Mouse (Mus musculus) heart, embryonic 10.5 days (tissue): ENCODE measurements around the gene Vmn1r180. TPM values are rescaled to one million over a fixed set of nuclear protein-coding genes. Genes with fewer than 3 reads are reported as not detected.
"Not testable (repeated sequence)": the region's sequence is repeated elsewhere in the genome, so short reads cannot be mapped to it uniquely, and the experiment has no call there.

Experiments used
- DNase-seq: peaks from one replicate; pipeline ENCODE4 v3.0.0-alpha.2; 2017; ENCODE audit warnings: low spot score
- H3K27ac ChIP-seq: fragments of 300-500 bp; sonication (generic); 2 replicates; pipeline ENCODE4 v1.5.1; 2016; ENCODE audit warnings: mild to moderate bottlenecking
- H3K27me3 ChIP-seq: fragments of 300-500 bp; sonication (generic); 2 replicates; pipeline ENCODE4 v1.6.1; 2016; ENCODE audit warnings: mild to moderate bottlenecking; ENCODE audit not compliant: poor library complexity, insufficient read depth, severe bottlenecking
- H3K36me3 ChIP-seq: fragments of 300-500 bp; sonication (generic); 2 replicates; pipeline ENCODE4 v1.6.1; 2016; ENCODE audit warnings: mild to moderate bottlenecking, moderate library complexity
- H3K4me1 ChIP-seq: fragments of 300-500 bp; sonication (generic); 2 replicates; pipeline ENCODE4 v1.6.1; 2016; ENCODE audit warnings: mild to moderate bottlenecking
- H3K4me3 ChIP-seq: fragments of 300-500 bp; sonication (generic); 2 replicates; pipeline ENCODE4 v1.5.1; 2016; ENCODE audit warnings: mild to moderate bottlenecking, moderate library complexity
- H3K9me3 ChIP-seq: fragments of 300-500 bp; sonication (generic); 2 replicates; pipeline ENCODE4 v1.6.1; 2016; ENCODE audit warnings: mild to moderate bottlenecking, moderate library complexity
- WGBS: fragments of 180-500 bp; shearing (Covaris S2); methylation state at CpG from one replicate; pipeline ENCODE4 v1.1.7; 2016; 5-methylcytosine and 5-hydroxymethylcytosine counted together
- polyA plus RNA-seq: library from polyadenylated mRNA; unstranded; fragments of >200 nt; fragmentation: Nextera tagmentation; extraction: Ambion mirVana; gene quantifications from 2 replicates; pipeline ENCODE4 v1.2.1, GENCODE M21; 2016

Gene Vmn1r180
- not detected in 2 replicates for polyA plus RNA-seq

DNA sequence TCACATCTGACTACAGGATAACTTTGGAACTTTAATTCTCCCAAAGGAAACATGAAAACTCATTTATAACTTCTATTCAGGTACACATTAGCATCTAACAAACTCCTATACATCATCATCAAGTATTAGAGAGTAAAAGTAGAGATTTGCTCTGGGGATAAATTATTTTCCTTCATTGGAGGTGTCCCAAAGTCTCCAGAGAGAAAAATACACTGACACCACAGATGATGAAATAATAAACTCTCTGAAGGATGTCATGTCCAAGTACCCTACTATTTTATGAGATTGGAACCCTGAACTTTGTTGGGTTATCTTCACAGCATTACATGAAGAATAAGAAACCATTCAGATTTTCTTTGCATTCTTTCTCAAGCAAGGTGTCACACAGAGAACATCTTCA is at the start of gene Vmn1r180:
Gene Vmn1r180, plus strand, starts transcription at position 301 of the 400 bp plus-strand sequence.
- DNase-seq = no peak
- Histone ChIP-seq H3K4me1 (no peaks in the 10 kb centered on the region), H3K27ac (no peak within 1 kb of the TSS), H3K36me3 (no peaks in the 10 kb centered on the region), H3K27me3 (no peaks in the 10 kb centered on the region), H3K4me3 (no peak within 1 kb of the TSS), H3K9me3 (0 out of 2 replicates have a peak, but pooled peaks cover 4% of the 10 kb centered on the region)

DNA sequence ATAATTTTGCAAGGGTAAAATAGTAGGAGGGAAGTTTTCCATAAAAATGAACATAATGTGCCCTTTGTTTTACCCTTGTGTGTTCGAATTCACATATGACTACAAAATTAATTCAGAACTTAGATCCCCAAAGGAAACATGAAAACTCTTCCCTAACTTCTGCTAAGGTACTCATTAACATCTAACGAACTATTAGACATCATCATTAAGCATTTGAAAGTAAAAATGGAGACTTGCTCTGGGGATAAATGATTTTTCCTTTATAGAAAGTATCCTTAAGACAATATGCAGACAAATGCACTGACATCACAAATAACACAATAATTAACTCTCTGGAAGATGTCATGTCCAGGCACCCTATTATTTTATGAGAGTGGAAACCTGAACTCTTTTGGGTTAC is 23.8 kb upstream of the Vmn1r180 start, which contains the start of gene Vmn1r179:
Gene Vmn1r179, plus strand, starts transcription at position 301 of the 400 bp plus-strand sequence.
- Histone ChIP-seq H3K36me3 (no peaks in the 10 kb centered on the region), H3K4me3 (no peak within 1 kb of the TSS), H3K27me3 (no peaks in the 10 kb centered on the region), H3K27ac (no peak within 1 kb of the TSS), H3K9me3 (peaks cover 7% of the 10 kb centered on the region), H3K4me1 (no peaks in the 10 kb centered on the region)
- WGBS = 45% methylated on average over 2 of the region's 2 CpGs
- no peak for DNase-seq

DNA sequence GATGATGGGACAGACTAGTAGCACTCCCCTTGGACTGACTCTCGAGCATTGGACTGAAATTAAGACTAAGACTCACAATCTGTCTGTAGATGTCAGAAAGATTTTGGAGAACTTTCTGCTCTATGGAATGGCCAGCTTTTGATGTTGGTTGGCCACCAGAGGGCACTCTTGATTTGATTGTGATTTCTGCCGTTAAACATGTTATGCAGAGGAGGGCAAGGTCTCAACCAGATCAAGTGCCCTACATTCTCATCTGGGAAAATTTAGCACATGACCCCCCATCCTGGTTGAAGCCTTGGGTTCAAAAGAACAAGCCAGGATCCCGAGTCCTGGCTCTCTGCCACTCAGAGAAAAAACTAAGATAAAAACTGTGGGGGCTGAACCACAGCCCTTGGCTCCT is 17.6 kb downstream of the Vmn1r180 start:
- 50% methylated on average over 3 of the region's 3 CpGs for WGBS
- peaks cover 17% of the 10 kb centered on the region for H3K9me3 ChIP-seq
- not testable (repeated sequence) for H3K27me3 ChIP-seq, H3K4me1 ChIP-seq, DNase-seq, H3K36me3 ChIP-seq, H3K27ac ChIP-seq, H3K4me3 ChIP-seq

GRCm38 (mm10) chr7:23974315-23974714 is 23.9 kb downstream of the Vmn1r180 start, which contains the start of gene Vmn1r181:
Gene Vmn1r181 (plus strand): TSS chr7:23974615.
- not testable (repeated sequence) for H3K27me3 ChIP-seq, H3K4me3 ChIP-seq, H3K4me1 ChIP-seq, H3K36me3 ChIP-seq, DNase-seq, H3K27ac ChIP-seq
- WGBS = 75% methylated on average over 9 of the region's 9 CpGs
- H3K9me3 ChIP-seq = peaks cover 14% of the 10 kb centered on the region; the same call in 1 of the 2 replicates

- H3K27me3 ChIP-seq = no peaks in the 10 kb centered on the region
These were observed 51.0 kb downstream of the Vmn1r180 start, which contains the start of gene V1rd19 for GRCm38 (mm10) chr7:24001391-24001790. Gene V1rd19 (plus strand): TSS chr7:24001691.

More at GRCm38 (mm10) chr7:24001391-24001790, 51.0 kb downstream of the Vmn1r180 start, which contains the start of gene V1rd19:
- Histone ChIP-seq H3K4me1 (no peaks in the 10 kb centered on the region), H3K9me3 (peaks cover 13% of the 10 kb centered on the region), H3K4me3 (no peak within 1 kb of the TSS), H3K36me3 (no peaks in the 10 kb centered on the region), H3K27ac (no peak within 1 kb of the TSS)
- no peak for DNase-seq
- WGBS = 61% methylated on average over 2 of the region's 2 CpGs

Other genes starting within 250 kb of the Vmn1r180 start
- gene Vmn1r173, start 249.9 kb upstream of the Vmn1r180 start, polyA plus RNA-seq = not detected in 2 replicates
- not detected in 2 replicates for gene Vmn1r174, start 198.4 kb upstream of the Vmn1r180 start, polyA plus RNA-seq
- not detected in 2 replicates for gene Vmn1r175, start 140.0 kb upstream of the Vmn1r180 start, polyA plus RNA-seq
- not detected in 2 replicates for gene Vmn1r176, start 113.3 kb upstream of the Vmn1r180 start, polyA plus RNA-seq
- gene Vmn1r177, start 84.2 kb upstream of the Vmn1r180 start, polyA plus RNA-seq = not detected in 2 replicates
- not detected in 2 replicates for gene Vmn1r178, start 58.6 kb upstream of the Vmn1r180 start, polyA plus RNA-seq
- gene Vmn1r179, start 23.7 kb upstream of the Vmn1r180 start, polyA plus RNA-seq = not detected in 2 replicates
- gene Vmn1r181, start 24.0 kb downstream of the Vmn1r180 start, polyA plus RNA-seq = not detected in 2 replicates
- not detected in 2 replicates for gene V1rd19, start 51.1 kb downstream of the Vmn1r180 start, polyA plus RNA-seq
- not detected in 2 replicates for gene Vmn1r183, start 102.6 kb downstream of the Vmn1r180 start, polyA plus RNA-seq
- gene Zfp180, start 131.3 kb downstream of the Vmn1r180 start, polyA plus RNA-seq = 19.3 and 19.8 TPM in 2 replicates
- gene Zfp112, start 161.7 kb downstream of the Vmn1r180 start, polyA plus RNA-seq = 4.6 and 5.0 TPM in 2 replicates
- 8.1 and 11.5 TPM in 2 replicates for gene Zfp235, start 183.5 kb downstream of the Vmn1r180 start, polyA plus RNA-seq
- 4.7 and 5.0 TPM in 2 replicates for gene Zfp114, start 224.4 kb downstream of the Vmn1r180 start, polyA plus RNA-seq